Mouse (Mus musculus) testis, adult 2 months (tissue): Measurements from ENCODE around the gene Hes7. TPM values are rescaled to one million over a fixed set of nuclear protein-coding genes. Genes with fewer than 3 reads are reported as not detected.
A peak's percentile ranks its signal among the peaks of the same experiment; 100 is the strongest.

Source experiments
- H3K27ac ChIP-seq: fragments of 200-500 bp; 2 replicates; pipeline ENCODE4 v1.5.1; 2012; ENCODE audit warnings: low read depth, low read length; ENCODE audit not compliant: control insufficient read depth, insufficient read depth
- H3K27me3 ChIP-seq: fragments of 200-500 bp; 2 replicates; pipeline ENCODE4 v1.6.1; 2012; ENCODE audit warnings: mild to moderate bottlenecking, low read length, moderate library complexity; ENCODE audit not compliant: control insufficient read depth, insufficient read depth
- H3K36me3 ChIP-seq: fragments of 200-500 bp; 2 replicates; pipeline ENCODE4 v1.6.1; 2012; ENCODE audit warnings: mild to moderate bottlenecking, low read length; ENCODE audit not compliant: control insufficient read depth, insufficient read depth
- H3K4me1 ChIP-seq: fragments of 200-500 bp; 2 replicates; pipeline ENCODE4 v1.6.1; 2012; ENCODE audit warnings: low read length; ENCODE audit not compliant: control insufficient read depth, insufficient read depth
- H3K4me3 ChIP-seq: fragments of 200-500 bp; 2 replicates; pipeline ENCODE4 v1.5.1; 2012; ENCODE audit warnings: low read depth, mild to moderate bottlenecking, low read length, moderate library complexity, mixed read lengths; ENCODE audit not compliant: control insufficient read depth
- CTCF ChIP-seq: fragments of 200-500 bp; IDR thresholded peaks from 2 replicates; pipeline ENCODE4 v1.5.1; 2012; ENCODE audit warnings: low read depth, mild to moderate bottlenecking, inconsistent platforms, low read length, moderate library complexity; ENCODE audit not compliant: control insufficient read depth, insufficient read depth, insufficient replicate concordance
- POLR2A ChIP-seq: fragments of 200-500 bp; IDR thresholded peaks from 2 replicates; pipeline ENCODE4 v1.6.1; 2012; ENCODE audit warnings: low read depth, mild to moderate bottlenecking, inconsistent platforms, low read length, moderate library complexity; ENCODE audit not compliant: control insufficient read depth
- polyA plus RNA-seq: library from polyadenylated mRNA; depleted of rRNA; stranded (reverse); fragments of >200 nt; gene quantifications from 2 replicates; pipeline ENCODE4 v1.2.3, GENCODE M21; 2012

Hes7 gene
- polyA plus RNA-seq, 1 experiment = 0.17 TPM

- TF ChIP-seq CTCF = no peak
- Histone ChIP-seq H3K36me3 (no peaks in the 10 kb centered on the region), H3K27ac (0 out of 2 replicates have a peak overlapping the region, but pooled peaks have one; percentile 2), H3K27me3 (no peaks in the 10 kb centered on the region), H3K4me1 (no peaks in the 10 kb centered on the region), H3K4me3 (no peak overlapping the region)
Measured at GRCm38 (mm10) chr11:69148451-69148960, 28.3 kb downstream of the Hes7 start.

GRCm38 (mm10) chr11:69149728-69150127 lies 29.5 kb downstream of the Hes7 start:
- peak overlapping the region; percentile 34; the same call in 1 of the 2 replicates for H3K27ac ChIP-seq
- no peaks in the 10 kb centered on the region for H3K27me3 ChIP-seq
- H3K4me3 ChIP-seq = no peak overlapping the region
- H3K4me1 ChIP-seq = no peaks in the 10 kb centered on the region
- TF ChIP-seq POLR2A = no peak
- no peak for TF ChIP-seq CTCF
- H3K36me3 ChIP-seq = no peaks in the 10 kb centered on the region

GRCm38 (mm10) chr11:69150444-69150843 lies 30.2 kb downstream of the Hes7 start:
- H3K4me1 ChIP-seq = no peaks in the 10 kb centered on the region
- 0 out of 2 replicates have a peak, but pooled peaks have one; percentile 22 for TF ChIP-seq CTCF
- no peak for TF ChIP-seq POLR2A
- no peak overlapping the region for H3K27ac ChIP-seq
- no peaks in the 10 kb centered on the region for H3K27me3 ChIP-seq
- H3K4me3 ChIP-seq = no peak overlapping the region
- no peaks in the 10 kb centered on the region for H3K36me3 ChIP-seq

- no peak overlapping the region for H3K4me3 ChIP-seq
- H3K4me1 ChIP-seq = no peaks in the 10 kb centered on the region
- H3K27ac ChIP-seq = no peak overlapping the region
- H3K36me3 ChIP-seq = no peaks in the 10 kb centered on the region
- TF ChIP-seq CTCF (no peak), POLR2A (no peak)
- H3K27me3 ChIP-seq = no peaks in the 10 kb centered on the region
Measured at GRCm38 (mm10) chr11:69151004-69151403, 30.8 kb downstream of the Hes7 start.

GRCm38 (mm10) chr11:69153831-69154230 lies 33.6 kb downstream of the Hes7 start:
- H3K4me3 ChIP-seq = no peak overlapping the region
- peaks cover 5% of the 10 kb centered on the region for H3K4me1 ChIP-seq
- H3K36me3 ChIP-seq = no peaks in the 10 kb centered on the region
- no peak for TF ChIP-seq POLR2A
- TF ChIP-seq CTCF = no peak
- H3K27ac ChIP-seq = no peak overlapping the region
- H3K27me3 ChIP-seq = no peaks in the 10 kb centered on the region

GRCm38 (mm10) chr11:69155351-69155750 lies 35.1 kb downstream of the Hes7 start:
- TF ChIP-seq CTCF (no peak), POLR2A (no peak)
- Histone ChIP-seq H3K4me3 (no peak overlapping the region), H3K27me3 (no peaks in the 10 kb centered on the region), H3K4me1 (peaks cover 5% of the 10 kb centered on the region), H3K27ac (no peak overlapping the region), H3K36me3 (no peaks in the 10 kb centered on the region)

DNA sequence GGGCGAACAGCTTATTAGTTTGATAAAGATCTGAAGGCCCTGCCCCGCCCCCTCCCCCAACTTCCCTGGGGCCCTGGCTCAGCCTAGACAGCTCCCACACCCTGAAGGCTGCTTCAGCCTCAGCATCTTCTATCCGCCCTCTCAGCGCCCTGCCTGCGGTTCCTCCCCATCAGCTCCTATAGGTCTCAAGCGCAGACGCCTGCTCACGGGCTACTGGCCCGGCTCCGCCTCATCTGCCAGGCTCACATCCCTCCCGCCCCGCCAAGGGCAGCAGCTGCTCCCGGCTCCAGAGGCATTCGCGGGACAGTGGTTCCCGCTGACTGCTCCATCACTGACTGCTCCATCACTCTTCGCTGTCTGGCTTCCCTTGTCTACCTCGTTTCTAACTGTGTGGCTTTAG lies 36.6 kb downstream of the Hes7 start, which contains the start of gene Alox12b:
Gene Alox12b (plus strand): TSS at position 190 of the 400 bp plus-strand sequence.
- H3K27me3 ChIP-seq = no peaks in the 10 kb centered on the region
- H3K4me3 ChIP-seq = peak within 1 kb of the TSS; percentile 17; the same call in 1 of the 2 replicates
- H3K4me1 ChIP-seq = peaks cover 5% of the 10 kb centered on the region
- TF ChIP-seq CTCF (no peak), POLR2A (no peak)
- no peaks in the 10 kb centered on the region for H3K36me3 ChIP-seq
- H3K27ac ChIP-seq = no peak within 1 kb of the TSS
